Mouse (Mus musculus): ENCODE data around the gene Pou2f3. TPM values are rescaled to one million over a fixed set of nuclear protein-coding genes. Genes with fewer than 3 reads are reported as not detected.

Gene Pou2f3
- total and polyA plus RNA-seq, 3 experiments: not detected

DNA sequence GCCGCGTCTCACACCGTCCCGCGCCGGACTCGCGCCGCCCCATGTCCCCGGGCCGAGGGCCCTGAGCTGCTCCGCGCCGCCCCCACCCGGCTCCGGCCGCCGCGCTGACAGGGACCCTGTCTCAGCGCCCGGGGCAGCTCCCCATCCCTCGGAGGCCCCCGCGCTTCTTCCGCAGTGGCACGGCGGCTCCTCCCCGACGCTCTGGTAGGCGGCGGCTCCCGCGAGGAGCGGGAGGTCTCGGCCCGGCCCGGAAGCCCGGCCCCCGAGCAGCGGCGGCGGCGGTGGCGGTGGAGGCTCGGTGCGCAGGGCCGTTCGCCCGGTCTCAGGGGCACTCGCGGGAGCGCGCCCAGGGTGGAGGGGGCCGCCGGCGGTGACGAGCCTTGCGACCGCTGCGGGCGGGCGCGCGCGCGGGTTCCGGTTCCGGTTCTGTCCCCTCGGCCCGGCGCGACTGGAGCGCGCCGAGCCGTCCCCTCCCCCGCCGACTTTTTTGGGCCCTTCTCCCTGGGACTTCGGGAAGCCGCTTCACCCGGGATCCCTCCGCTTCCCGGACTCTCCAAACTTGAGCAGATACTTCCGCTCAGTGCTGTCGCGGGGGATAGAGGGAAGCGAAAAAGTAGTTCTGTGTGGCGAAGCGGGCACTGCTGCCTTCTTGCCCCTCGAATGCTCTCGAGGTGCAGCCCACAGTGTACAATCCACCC lies 104.4 kb downstream of the Pou2f3 start:
- H3K4me3 ChIP-seq (ENCODE audit: control insufficient read depth in 1 of 2, insufficient read depth in 1 of 2, low read depth in 2 of 2, low read length in 2 of 2): peak overlapping the region; percentile 82 to 86
- no peaks in the 10 kb centered on the region for H3K27me3 ChIP-seq (ENCODE audit: control insufficient read depth in 1 of 2, insufficient read depth in 2 of 2, low read length in 2 of 2)
- peak; percentile 89 for DNase-seq (ENCODE audit: low read depth, low spot score)
- peak overlapping the region; percentile 92 for H3K9ac ChIP-seq (ENCODE audit: control insufficient read depth, low read depth, low read length, poor library complexity, severe bottlenecking)
- peaks cover 0 to 36% of the 10 kb centered on the region in 2 experiments; a peak in 2 of 4 replicates for H3K36me3 ChIP-seq (ENCODE audit: control insufficient read depth in 1 of 2, insufficient read depth in 2 of 2, low read length in 2 of 2)
- peaks cover 11 to 26% of the 10 kb centered on the region in 2 experiments for H3K4me1 ChIP-seq (ENCODE audit: control insufficient read depth in 1 of 2, insufficient read depth in 2 of 2, low read length in 2 of 2)
- peak overlapping the region; percentile 86 for H3K27ac ChIP-seq (ENCODE audit: control insufficient read depth, low read depth, low read length)
- peaks cover 30% of the 10 kb centered on the region for H3K79me2 ChIP-seq (ENCODE audit: control insufficient read depth, insufficient read depth, low read length, poor library complexity)
- no peaks in the 10 kb centered on the region for H3K9me3 ChIP-seq (replicated peaks; ENCODE audit: insufficient read depth, low read length)
- TF ChIP-seq MAFK (IDR thresholded peaks at IDR 0.05; ENCODE audit: borderline replicate concordance, low read depth, low read length): no peak
- peak; percentile 67 for TF ChIP-seq HCFC1 (IDR thresholded peaks at IDR 0.05; ENCODE audit: low read depth, low read length)
- TF ChIP-seq GABPA (IDR thresholded peaks at IDR 0.05; ENCODE audit: low read depth, low read length): no peak
- TF ChIP-seq BHLHE40 (IDR thresholded peaks at IDR 0.05; ENCODE audit: borderline replicate concordance, low read depth, low read length): no peak
- TF ChIP-seq CHD1 (IDR thresholded peaks at IDR 0.05; ENCODE audit: low read depth, low read length): no peak
- TF ChIP-seq POLR2AphosphoS2 (IDR thresholded peaks at IDR 0.05; ENCODE audit: low read length): no peak
- peak; percentile 48 to 49; a peak in 2 of 4 replicates for TF ChIP-seq POLR2A (IDR thresholded peaks at IDR 0.05; ENCODE audit: control insufficient read depth in 1 of 2, insufficient read depth in 1 of 2, low read depth in 1 of 2, low read length in 2 of 2, poor library complexity in 1 of 2)
- TF ChIP-seq EP300 (IDR thresholded peaks at IDR 0.05; ENCODE audit: low read depth in 1 of 2, low read length in 2 of 2): peak in 1 of 2 experiments; percentile 16; a peak in 2 of 4 replicates
- no peak; the same call in 1 of the 2 replicates for TF ChIP-seq MXI1 (IDR thresholded peaks at IDR 0.05; ENCODE audit: low read depth, low read length)
- no peak for TF ChIP-seq E2F4 (IDR thresholded peaks at IDR 0.05; ENCODE audit: borderline replicate concordance, low read depth, low read length)
- TF ChIP-seq GATA1 (IDR thresholded peaks at IDR 0.05; ENCODE audit: low read depth, low read length): no peak
- TF ChIP-seq MYC (IDR thresholded peaks at IDR 0.05; ENCODE audit: low read depth, low read length): no peak
- TF ChIP-seq TCF12 (IDR thresholded peaks at IDR 0.05; ENCODE audit: low read depth, low read length): 0 out of 2 replicates have a peak, but pooled peaks have one; percentile 2
- no peak for TF ChIP-seq ETS1 (IDR thresholded peaks at IDR 0.05; ENCODE audit: low read depth, low read length)
- TF ChIP-seq ZNF384 (IDR thresholded peaks at IDR 0.05; ENCODE audit: low read depth, low read length): no peak
- no peak; the same call in none of the 2 replicates for TF ChIP-seq MAX (IDR thresholded peaks at IDR 0.05; ENCODE audit: low read length)
- TF ChIP-seq KAT2A (conservative IDR thresholded peaks at IDR 0.05; ENCODE audit: low read depth, low read length): peak; percentile 76
- no peak for TF ChIP-seq UBTF (IDR thresholded peaks at IDR 0.05; ENCODE audit: borderline replicate concordance, insufficient read depth, low read depth, low read length)
- TF ChIP-seq ZKSCAN1 (IDR thresholded peaks at IDR 0.05; ENCODE audit: low read depth, low read length): no peak
- TF ChIP-seq JUND (IDR thresholded peaks at IDR 0.05; ENCODE audit: low read depth, low read length): no peak
- 0 out of 2 replicates have a peak, but pooled peaks have one; percentile 19 for TF ChIP-seq MAZ (IDR thresholded peaks at IDR 0.05; ENCODE audit: low read depth, low read length)
- TF ChIP-seq CHD2 (IDR thresholded peaks at IDR 0.05; ENCODE audit: low read length): peak; percentile 15; the same call in 1 of the 2 replicates
- no peak for TF ChIP-seq ZC3H11A (IDR thresholded peaks at IDR 0.05; ENCODE audit: low read depth, low read length)
- TF ChIP-seq TAL1 (IDR thresholded peaks at IDR 0.05; ENCODE audit: low read length): no peak
- no peak for TF ChIP-seq USF2 (IDR thresholded peaks at IDR 0.05; ENCODE audit: borderline replicate concordance in 1 of 2, insufficient read depth in 1 of 2, low read depth in 1 of 2, low read length in 2 of 2)
- TF ChIP-seq SMC3 (IDR thresholded peaks at IDR 0.05; ENCODE audit: low read depth, low read length): no peak
- no peak for TF ChIP-seq RCOR1 (IDR thresholded peaks at IDR 0.05; ENCODE audit: low read depth, low read length)
- no peak for TF ChIP-seq ZMIZ1 (IDR thresholded peaks at IDR 0.05; ENCODE audit: low read depth, low read length)
- no peak for TF ChIP-seq MEF2A (IDR thresholded peaks at IDR 0.05; ENCODE audit: extremely low read depth, insufficient replicate concordance, low read depth, low read length, poor library complexity, severe bottlenecking)
- no peak for TF ChIP-seq RAD21 (IDR thresholded peaks at IDR 0.05; ENCODE audit: low read depth, low read length)
- no peak for TF ChIP-seq POLR2AphosphoS5 (IDR thresholded peaks at IDR 0.05; ENCODE audit: borderline replicate concordance, low read depth, low read length)
- no peak for TF ChIP-seq CTCF (IDR thresholded peaks at IDR 0.05 in 2 of 3, conservative IDR thresholded peaks at IDR 0.05 in 1 of 3; ENCODE audit: control insufficient read depth in 1 of 3, insufficient read depth in 1 of 3, low read depth in 2 of 3, low read length in 3 of 3, poor library complexity in 1 of 3, severe bottlenecking in 1 of 3)
- peak; percentile 52 for TF ChIP-seq NELFE (IDR thresholded peaks at IDR 0.05; ENCODE audit: low read depth, low read length)
- peak; percentile 77 for TF ChIP-seq SIN3A (IDR thresholded peaks at IDR 0.05; ENCODE audit: low read length)
- TF ChIP-seq NRF1 (IDR thresholded peaks at IDR 0.05; ENCODE audit: insufficient read depth, low read depth, low read length, poor library complexity, severe bottlenecking): no peak
- TF ChIP-seq USF1 (IDR thresholded peaks at IDR 0.05; ENCODE audit: low read depth, low read length): no peak

All from MEL (cell line).